Mouse (Mus musculus): ENCODE results near the gene Sars2. TPM values are rescaled to one million over a fixed set of nuclear protein-coding genes. Genes with fewer than 3 reads are reported as not detected.
A peak's percentile ranks its signal among the peaks of the same experiment; 100 is the strongest.

The Sars2 gene
- total RNA-seq, 2 experiments from 2014 or later, result 15.6 to 32.6 TPM

DNA sequence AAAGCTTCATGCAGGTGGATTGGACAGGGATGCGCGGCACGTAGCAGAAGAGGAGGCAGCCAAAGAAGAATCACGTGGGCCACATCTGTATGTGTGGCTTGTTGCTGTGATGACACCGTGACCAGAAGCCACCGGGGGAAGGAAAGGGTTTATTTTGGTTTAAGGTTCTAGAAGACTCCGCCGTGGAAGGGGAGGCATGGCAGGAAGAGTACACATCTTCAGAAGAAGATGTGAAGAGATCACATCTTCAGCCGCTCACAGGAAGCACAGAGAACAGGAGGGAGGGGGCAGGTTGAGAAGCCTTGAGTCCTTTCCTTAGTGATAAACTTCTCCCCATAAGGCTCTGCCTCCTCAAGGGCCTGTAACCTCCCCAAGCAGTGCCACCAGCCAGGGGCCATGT, 58.2 kb downstream of the Sars2 start:
- ATAC-seq (replicated peaks; ENCODE audit: low FRiP score, low TSS enrichment, poor library complexity, severe bottlenecking), result no peak

GRCm38 (mm10) chr7:28801451-28801850, 59.7 kb downstream of the Sars2 start:
- ATAC-seq (replicated peaks; ENCODE audit: low FRiP score, low TSS enrichment, poor library complexity, severe bottlenecking), result no peak

DNA sequence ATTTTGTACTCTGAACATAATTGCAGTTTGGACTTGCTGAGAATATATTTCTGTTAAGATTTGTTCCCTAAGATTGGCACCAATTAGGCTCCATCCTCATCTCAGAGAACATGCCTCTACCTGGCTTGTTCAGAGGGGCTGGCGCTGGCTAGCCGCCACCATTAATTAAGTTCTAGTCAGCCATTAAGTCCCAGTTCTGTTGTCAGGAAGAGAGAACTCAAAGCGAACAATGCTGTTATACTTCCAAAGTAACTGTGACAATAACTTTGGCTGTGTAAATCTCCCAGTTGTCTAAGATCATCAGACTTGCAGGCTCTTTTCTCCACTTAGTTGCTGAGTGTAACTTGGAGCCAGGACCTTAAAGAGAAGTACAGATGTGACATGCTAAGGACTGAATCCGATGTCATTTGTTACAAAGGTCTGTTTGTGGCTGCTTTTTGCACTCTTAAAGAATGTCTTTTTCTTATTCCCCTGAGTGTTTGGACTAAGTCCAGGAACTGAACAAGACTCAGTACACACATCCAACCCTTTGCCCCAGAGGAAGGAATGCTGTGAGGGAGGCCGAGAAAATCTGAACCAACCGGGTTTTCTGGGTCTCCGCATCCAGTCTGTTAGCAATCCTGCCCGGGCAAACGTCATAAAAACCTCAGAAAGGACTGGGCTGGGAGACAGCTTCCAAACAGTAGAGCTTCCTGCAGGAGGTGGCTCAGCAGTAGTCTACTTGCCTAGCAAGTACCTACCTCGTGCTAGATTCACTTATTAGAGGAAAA, 60.3 kb downstream of the Sars2 start:
- ATAC-seq (replicated peaks; ENCODE audit: low FRiP score, low TSS enrichment, poor library complexity, severe bottlenecking), result no peak

- peak; percentile 60 for ATAC-seq (replicated peaks; ENCODE audit: low FRiP score, low TSS enrichment, poor library complexity, severe bottlenecking)
Observed at GRCm38 (mm10) chr7:28802846-28803588, 61.2 kb downstream of the Sars2 start.

Other genes with a start within 250 kb of the Sars2 start
- gene Ifnl2, start 231.5 kb upstream of the Sars2 start, total RNA-seq (2014; fragmentation: Nextera tagmentation), result not detected in 2 replicates
- gene Ifnl2, start 231.5 kb upstream of the Sars2 start, total RNA-seq (2017), result not detected in 2 replicates
- gene Ifnl3, start 219.2 kb upstream of the Sars2 start, total RNA-seq (2014; fragmentation: Nextera tagmentation), result not detected in 2 replicates
- not detected in 2 replicates for gene Ifnl3, start 219.2 kb upstream of the Sars2 start, total RNA-seq (2017)
- gene Sycn, start 201.1 kb upstream of the Sars2 start, total RNA-seq (2014; fragmentation: Nextera tagmentation), result not detected in 2 replicates
- not detected in 2 replicates for gene Sycn, start 201.1 kb upstream of the Sars2 start, total RNA-seq (2017)
- 2.1 TPM in 1 of 2 replicates, not detected in the other for gene Nccrp1, start 194.7 kb upstream of the Sars2 start, total RNA-seq (2014; fragmentation: Nextera tagmentation)
- gene Nccrp1, start 194.7 kb upstream of the Sars2 start, total RNA-seq (2017), result not detected in 2 replicates
- gene Samd4b, start 143.8 kb upstream of the Sars2 start, total RNA-seq (2014; fragmentation: Nextera tagmentation), result 20.3 and 26.2 TPM in 2 replicates
- 3.4 and 7.2 TPM in 2 replicates for gene Samd4b, start 143.8 kb upstream of the Sars2 start, total RNA-seq (2017)
- 5.3 and 8.3 TPM in 2 replicates for gene Pak4, start 143.8 kb upstream of the Sars2 start, total RNA-seq (2014; fragmentation: Nextera tagmentation)
- gene Pak4, start 143.8 kb upstream of the Sars2 start, total RNA-seq (2017), result 7.9 and 8.3 TPM in 2 replicates
- not detected in 2 replicates for gene Acp7, start 110.7 kb upstream of the Sars2 start, total RNA-seq (2014; fragmentation: Nextera tagmentation)
- gene Acp7, start 110.7 kb upstream of the Sars2 start, total RNA-seq (2017), result not detected in 2 replicates
- gene Fbxo27, start 49.1 kb upstream of the Sars2 start, total RNA-seq (2014; fragmentation: Nextera tagmentation), result not detected in 2 replicates
- gene Fbxo27, start 49.1 kb upstream of the Sars2 start, total RNA-seq (2017), result not detected in 2 replicates
- 1.6 TPM in 1 of 2 replicates, not detected in the other for gene Fbxo17, start 25.2 kb upstream of the Sars2 start, total RNA-seq (2014; fragmentation: Nextera tagmentation)
- 0.34 and 1.2 TPM in 2 replicates for gene Fbxo17, start 25.2 kb upstream of the Sars2 start, total RNA-seq (2017)
- 152 and 185 TPM in 2 replicates for gene Mrps12, start 172 bp upstream of the Sars2 start, total RNA-seq (2014; fragmentation: Nextera tagmentation)
- 31.2 and 55.9 TPM in 2 replicates for gene Mrps12, start 172 bp upstream of the Sars2 start, total RNA-seq (2017)
- not detected in 2 replicates for gene Ccer2, start 14.2 kb downstream of the Sars2 start, total RNA-seq (2014; fragmentation: Nextera tagmentation)
- gene Ccer2, start 14.2 kb downstream of the Sars2 start, total RNA-seq (2017), result not detected in 2 replicates
- 85.8 and 107 TPM in 2 replicates for gene Sirt2, start 24.7 kb downstream of the Sars2 start, total RNA-seq (2014; fragmentation: Nextera tagmentation)
- gene Sirt2, start 24.7 kb downstream of the Sars2 start, total RNA-seq (2017), result 41.4 and 49.7 TPM in 2 replicates
- gene Nfkbib, start 25.5 kb downstream of the Sars2 start, total RNA-seq (2014; fragmentation: Nextera tagmentation), result 34.3 and 39.7 TPM in 2 replicates
- 10.3 and 12.8 TPM in 2 replicates for gene Nfkbib, start 25.5 kb downstream of the Sars2 start, total RNA-seq (2017)
- 21.5 and 26.4 TPM in 2 replicates for gene Rinl, start 47.0 kb downstream of the Sars2 start, total RNA-seq (2014; fragmentation: Nextera tagmentation)
- gene Rinl, start 47.0 kb downstream of the Sars2 start, total RNA-seq (2017), result 17.9 and 24.5 TPM in 2 replicates
- 437 and 487 TPM in 2 replicates for gene Hnrnpl, start 66.5 kb downstream of the Sars2 start, total RNA-seq (2014; fragmentation: Nextera tagmentation)
- gene Hnrnpl, start 66.5 kb downstream of the Sars2 start, total RNA-seq (2017), result 350 and 619 TPM in 2 replicates
- gene Ech1, start 83.2 kb downstream of the Sars2 start, total RNA-seq (2014; fragmentation: Nextera tagmentation), result 119 and 130 TPM in 2 replicates
- 85.5 and 95.0 TPM in 2 replicates for gene Ech1, start 83.2 kb downstream of the Sars2 start, total RNA-seq (2017)
- gene Lgals4, start 91.9 kb downstream of the Sars2 start, total RNA-seq (2014; fragmentation: Nextera tagmentation), result 8.7 and 23.2 TPM in 2 replicates
- gene Lgals4, start 91.9 kb downstream of the Sars2 start, total RNA-seq (2017), result 2.6 and 3.8 TPM in 2 replicates
- gene Lgals7, start 121.9 kb downstream of the Sars2 start, total RNA-seq (2014; fragmentation: Nextera tagmentation), result not detected in 2 replicates
- gene Lgals7, start 121.9 kb downstream of the Sars2 start, total RNA-seq (2017), result not detected in 2 replicates
- not detected in 2 replicates for gene Capn12, start 139.4 kb downstream of the Sars2 start, total RNA-seq (2014; fragmentation: Nextera tagmentation)
- not detected in 2 replicates for gene Capn12, start 139.4 kb downstream of the Sars2 start, total RNA-seq (2017)
- 93.1 and 106 TPM in 2 replicates for gene Actn4, start 220.3 kb downstream of the Sars2 start, total RNA-seq (2014; fragmentation: Nextera tagmentation)
- 41.1 and 51.7 TPM in 2 replicates for gene Actn4, start 220.3 kb downstream of the Sars2 start, total RNA-seq (2017)
- 499 and 586 TPM in 2 replicates for gene Eif3k, start 239.9 kb downstream of the Sars2 start, total RNA-seq (2014; fragmentation: Nextera tagmentation)
- gene Eif3k, start 239.9 kb downstream of the Sars2 start, total RNA-seq (2017), result 360 and 454 TPM in 2 replicates
- gene Map4k1, start 240.1 kb downstream of the Sars2 start, total RNA-seq (2014; fragmentation: Nextera tagmentation), result 64.1 and 76.8 TPM in 2 replicates
- gene Map4k1, start 240.1 kb downstream of the Sars2 start, total RNA-seq (2017), result 42.6 and 47.9 TPM in 2 replicates